Mouse (Mus musculus): ENCODE measurements at regions not wholly inside any gene's neighbourhood (a gene's known extent, or its start where the extent isn't known, plus 50 kb on each side); places are given as distances from the start of the nearest gene placed in this dataset.
"Not testable (repeated sequence)": the region's sequence is repeated elsewhere in the genome, so short reads cannot be mapped to it uniquely, and the experiment has no call there.

DNA sequence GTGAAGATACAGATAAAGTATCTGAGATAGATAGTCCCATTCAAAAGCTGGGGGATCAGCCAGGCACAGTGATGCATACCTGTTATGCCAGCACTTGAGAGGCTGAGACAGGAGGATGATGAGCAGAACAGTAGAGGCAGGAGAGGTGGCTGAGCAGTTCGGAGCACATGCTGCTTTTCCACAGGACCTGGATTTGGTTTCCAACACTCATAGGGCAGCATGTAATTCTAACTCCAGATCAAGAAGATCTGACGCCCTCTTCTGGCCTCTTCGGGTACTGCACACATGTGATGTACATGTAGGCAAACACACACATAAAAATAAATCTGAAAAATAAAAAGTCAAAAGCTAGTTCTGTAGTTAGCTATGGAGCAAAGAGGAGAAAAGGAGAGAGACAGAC, 109.4 kb upstream of the Arid1b start:
- no peak overlapping the region for H3K4me3 ChIP-seq (ENCODE audit: low read depth, low read length)
- H3K9ac ChIP-seq (replicated peaks; ENCODE audit: low read depth, low read length): no peak overlapping the region
- no peaks in the 10 kb centered on the region for H3K9me3 ChIP-seq (ENCODE audit: control insufficient read depth, low read length)
- no peaks in the 10 kb centered on the region for H3K36me3 ChIP-seq (ENCODE audit: control insufficient read depth, insufficient read depth, low read length)
- no peaks in the 10 kb centered on the region for H3K4me1 ChIP-seq (ENCODE audit: control insufficient read depth, insufficient read depth, low read length)
- 81% methylated on average over 3 of the region's 3 CpGs for WGBS
- H3K27me3 ChIP-seq (ENCODE audit: control insufficient read depth, insufficient read depth, low read length): no peaks in the 10 kb centered on the region
- no peak overlapping the region for H3K27ac ChIP-seq (ENCODE audit: low read depth, low read length)
- no peak overlapping the region for H3K4me2 ChIP-seq (ENCODE audit: low read depth, low read length)
- no peak for ATAC-seq (ENCODE audit: low read depth)

DNA sequence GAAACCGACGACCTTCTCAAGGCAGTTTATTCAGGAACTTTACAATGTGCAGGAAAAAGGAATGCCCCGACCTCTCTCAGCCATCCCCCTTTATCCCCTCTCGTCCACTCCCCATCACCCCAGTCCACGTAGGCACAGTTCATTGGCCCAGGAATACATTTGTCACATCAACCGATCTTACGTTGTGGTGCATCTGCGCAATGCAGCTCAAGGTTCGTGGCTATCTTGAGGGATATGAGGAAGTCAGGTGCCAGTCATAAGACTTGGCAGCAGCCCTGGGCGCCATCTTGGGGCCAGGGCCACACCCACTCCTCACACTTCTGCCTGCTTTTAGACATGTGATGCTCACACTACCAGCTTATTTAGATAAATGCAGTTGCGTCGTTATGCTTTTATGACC, 106.8 kb upstream of the Arid1b start:
- H3K27ac ChIP-seq (ENCODE audit: low read depth, low read length): not testable (repeated sequence)

DNA sequence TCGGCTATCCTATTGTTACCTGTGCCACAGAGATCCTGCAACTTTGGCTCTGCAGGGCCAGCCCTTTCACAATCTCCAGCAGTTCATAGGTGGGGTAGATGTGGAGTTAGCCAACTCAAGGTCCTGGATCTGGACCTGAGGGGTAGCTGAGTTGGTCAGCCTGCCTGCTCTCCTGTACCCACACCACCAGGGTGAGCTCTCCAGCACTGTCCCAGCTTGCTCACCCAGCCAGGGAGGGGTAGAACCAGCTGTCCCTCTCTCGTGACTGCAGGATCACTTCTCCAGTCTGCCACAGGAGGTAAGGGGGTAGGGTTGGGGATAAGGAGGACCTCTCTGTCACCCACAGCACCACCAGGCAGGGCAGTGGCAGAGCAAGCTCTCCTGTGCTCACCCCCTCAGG, 104.6 kb upstream of the Arid1b start:
- H3K27me3 ChIP-seq (ENCODE audit: control insufficient read depth, insufficient read depth, low read length): no peaks in the 10 kb centered on the region
- WGBS: 72% methylated on average over 2 of the region's 2 CpGs
- no peaks in the 10 kb centered on the region for H3K9me3 ChIP-seq (ENCODE audit: control insufficient read depth, low read length)
- H3K9ac ChIP-seq (replicated peaks; ENCODE audit: low read depth, low read length): no peak overlapping the region
- no peak overlapping the region for H3K4me3 ChIP-seq (ENCODE audit: low read depth, low read length)
- H3K36me3 ChIP-seq (ENCODE audit: control insufficient read depth, insufficient read depth, low read length): no peaks in the 10 kb centered on the region
- H3K27ac ChIP-seq (ENCODE audit: low read depth, low read length): no peak overlapping the region
- ATAC-seq (ENCODE audit: low read depth): no peak
- H3K4me1 ChIP-seq (ENCODE audit: control insufficient read depth, insufficient read depth, low read length): no peaks in the 10 kb centered on the region
- no peak overlapping the region for H3K4me2 ChIP-seq (ENCODE audit: low read depth, low read length)

More for the DNA sequence above, 106.8 kb upstream of the Arid1b start:
- H3K4me1 ChIP-seq (ENCODE audit: control insufficient read depth, insufficient read depth, low read length); H3K9ac ChIP-seq (replicated peaks; ENCODE audit: low read depth, low read length); H3K4me3 ChIP-seq (ENCODE audit: low read depth, low read length); H3K27me3 ChIP-seq (ENCODE audit: control insufficient read depth, insufficient read depth, low read length); H3K4me2 ChIP-seq (ENCODE audit: low read depth, low read length); H3K36me3 ChIP-seq (ENCODE audit: control insufficient read depth, insufficient read depth, low read length); H3K9me3 ChIP-seq (ENCODE audit: control insufficient read depth, low read length); ATAC-seq (ENCODE audit: low read depth): not testable (repeated sequence)
- 91% methylated on average over 12 of the region's 12 CpGs for WGBS

DNA sequence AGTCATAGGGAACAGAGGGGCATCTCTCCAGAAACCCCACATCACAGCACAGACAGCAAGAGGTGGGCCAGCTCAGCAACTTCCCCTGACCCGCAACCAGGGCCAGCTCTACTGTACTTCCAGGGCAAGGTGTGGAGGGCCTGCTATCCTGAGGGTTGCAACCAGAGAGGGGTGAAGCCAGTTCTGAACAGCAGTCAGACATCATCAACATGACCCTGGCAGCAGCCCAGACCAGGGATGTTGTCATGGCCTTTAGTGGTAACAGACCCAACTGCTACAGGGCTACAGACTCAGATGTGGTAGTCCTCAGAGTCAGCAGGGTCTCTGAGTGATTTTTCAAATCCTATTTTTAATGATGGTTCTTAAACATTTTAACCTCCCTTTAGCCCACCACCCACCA, 104.0 kb upstream of the Arid1b start:
- 94% methylated on average over 1 of the region's 1 CpGs for WGBS
- Histone ChIP-seq H3K9me3 (ENCODE audit: control insufficient read depth, low read length) (no peaks in the 10 kb centered on the region), H3K9ac (replicated peaks; ENCODE audit: low read depth, low read length) (no peak overlapping the region), H3K27ac (ENCODE audit: low read depth, low read length) (no peak overlapping the region), H3K4me1 (ENCODE audit: control insufficient read depth, insufficient read depth, low read length) (no peaks in the 10 kb centered on the region), H3K27me3 (ENCODE audit: control insufficient read depth, insufficient read depth, low read length) (no peaks in the 10 kb centered on the region), H3K4me2 (ENCODE audit: low read depth, low read length) (no peak overlapping the region), H3K4me3 (ENCODE audit: low read depth, low read length) (no peak overlapping the region), H3K36me3 (ENCODE audit: control insufficient read depth, insufficient read depth, low read length) (no peaks in the 10 kb centered on the region)
- ATAC-seq (ENCODE audit: low read depth): no peak

DNA sequence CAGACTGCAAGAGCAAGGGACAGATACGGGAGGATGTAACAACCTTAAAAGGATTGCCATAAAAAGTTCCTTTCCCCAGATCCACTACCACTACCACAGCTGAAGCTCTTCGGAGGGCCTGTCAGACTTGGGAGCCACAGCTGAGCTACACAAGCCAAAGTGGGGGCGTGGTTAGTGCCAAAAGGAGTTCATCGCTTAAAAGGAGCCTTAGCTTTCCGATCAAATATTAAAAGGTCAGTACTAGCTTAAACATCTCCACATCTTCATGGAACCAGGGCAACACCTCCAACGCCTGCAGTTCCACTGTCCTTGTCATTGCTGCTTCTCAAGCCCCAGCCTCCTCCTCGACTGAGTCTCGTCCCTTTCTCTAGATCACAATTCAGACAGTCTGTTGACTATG, 102.6 kb upstream of the Arid1b start:
- ATAC-seq (ENCODE audit: low read depth): no peak
- Histone ChIP-seq H3K9ac (replicated peaks; ENCODE audit: low read depth, low read length) (no peak overlapping the region), H3K27ac (ENCODE audit: low read depth, low read length) (no peak overlapping the region), H3K36me3 (ENCODE audit: control insufficient read depth, insufficient read depth, low read length) (no peaks in the 10 kb centered on the region), H3K4me1 (ENCODE audit: control insufficient read depth, insufficient read depth, low read length) (no peaks in the 10 kb centered on the region), H3K4me3 (ENCODE audit: low read depth, low read length) (no peak overlapping the region), H3K4me2 (ENCODE audit: low read depth, low read length) (no peak overlapping the region), H3K9me3 (ENCODE audit: control insufficient read depth, low read length) (no peaks in the 10 kb centered on the region), H3K27me3 (ENCODE audit: control insufficient read depth, insufficient read depth, low read length) (no peaks in the 10 kb centered on the region)
- 93% methylated on average over 8 of the region's 8 CpGs for WGBS

DNA sequence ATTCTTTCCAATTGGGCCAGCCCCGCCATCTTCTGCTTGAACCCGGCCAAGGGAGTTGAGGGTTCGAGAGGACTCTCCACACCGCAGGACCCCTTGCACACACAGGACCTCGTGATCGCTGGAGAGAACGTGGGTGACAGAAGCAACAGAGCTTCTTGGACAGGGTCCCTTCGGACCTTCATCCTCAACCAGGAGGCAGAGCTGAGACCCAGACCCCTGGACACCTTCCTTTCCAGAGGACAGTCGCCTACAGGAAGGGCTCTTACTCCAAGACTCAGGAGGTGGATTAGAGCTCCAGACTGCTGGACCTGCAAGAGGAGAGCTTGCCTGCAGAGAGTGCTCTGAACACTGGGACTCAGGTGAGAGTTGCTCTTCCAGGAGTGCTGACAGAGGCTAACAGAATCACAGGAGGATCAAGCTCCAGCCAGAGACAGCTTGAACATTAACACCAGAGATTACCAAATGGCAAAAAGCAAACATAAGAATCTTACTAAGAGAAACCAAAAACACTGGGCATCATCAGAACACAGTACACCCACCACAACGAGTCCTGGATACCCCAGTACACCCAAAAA, 99.3 kb upstream of the Arid1b start:
- H3K4me2 ChIP-seq (ENCODE audit: low read depth, low read length); H3K9ac ChIP-seq (replicated peaks; ENCODE audit: low read depth, low read length); H3K4me3 ChIP-seq (ENCODE audit: low read depth, low read length); H3K27ac ChIP-seq (ENCODE audit: low read depth, low read length); H3K27me3 ChIP-seq (ENCODE audit: control insufficient read depth, insufficient read depth, low read length); H3K36me3 ChIP-seq (ENCODE audit: control insufficient read depth, insufficient read depth, low read length); H3K4me1 ChIP-seq (ENCODE audit: control insufficient read depth, insufficient read depth, low read length); H3K9me3 ChIP-seq (ENCODE audit: control insufficient read depth, low read length); ATAC-seq (ENCODE audit: low read depth): not testable (repeated sequence)
- 91% methylated on average over 10 of the region's 10 CpGs for WGBS

DNA sequence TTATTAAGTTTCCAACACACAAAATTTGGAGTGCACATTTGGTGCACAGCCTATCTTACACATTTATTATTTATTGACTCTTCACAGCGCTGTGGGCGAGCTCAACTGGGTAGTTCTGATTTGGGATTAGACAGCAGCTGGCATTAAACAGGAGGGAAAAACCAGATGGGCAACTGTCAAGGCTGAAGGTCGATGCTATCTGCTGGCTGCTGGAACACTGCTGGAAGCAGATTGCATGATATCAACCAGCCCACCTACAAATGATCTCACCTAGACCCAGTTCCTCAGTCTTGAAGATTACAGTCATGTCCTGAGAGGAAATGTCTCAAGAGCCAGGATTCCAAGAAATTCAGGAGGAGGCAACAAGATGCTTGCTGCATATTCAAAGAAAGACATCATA, 91.0 kb upstream of the Arid1b start:
- no peaks in the 10 kb centered on the region for H3K9me3 ChIP-seq (ENCODE audit: control insufficient read depth, low read length)
- H3K36me3 ChIP-seq (ENCODE audit: control insufficient read depth, insufficient read depth, low read length): no peaks in the 10 kb centered on the region
- peaks cover 4% of the 10 kb centered on the region; the same call in 1 of the 2 replicates for H3K4me1 ChIP-seq (ENCODE audit: control insufficient read depth, insufficient read depth, low read length)
- H3K4me2 ChIP-seq (ENCODE audit: low read depth, low read length): no peak overlapping the region
- H3K27ac ChIP-seq (ENCODE audit: low read depth, low read length): no peak overlapping the region
- no peak for ATAC-seq (ENCODE audit: low read depth)
- no peak overlapping the region for H3K4me3 ChIP-seq (ENCODE audit: low read depth, low read length)
- no peak overlapping the region for H3K9ac ChIP-seq (replicated peaks; ENCODE audit: low read depth, low read length)
- 65% methylated on average over 3 of the region's 3 CpGs for WGBS
- H3K27me3 ChIP-seq (ENCODE audit: control insufficient read depth, insufficient read depth, low read length): no peaks in the 10 kb centered on the region

DNA sequence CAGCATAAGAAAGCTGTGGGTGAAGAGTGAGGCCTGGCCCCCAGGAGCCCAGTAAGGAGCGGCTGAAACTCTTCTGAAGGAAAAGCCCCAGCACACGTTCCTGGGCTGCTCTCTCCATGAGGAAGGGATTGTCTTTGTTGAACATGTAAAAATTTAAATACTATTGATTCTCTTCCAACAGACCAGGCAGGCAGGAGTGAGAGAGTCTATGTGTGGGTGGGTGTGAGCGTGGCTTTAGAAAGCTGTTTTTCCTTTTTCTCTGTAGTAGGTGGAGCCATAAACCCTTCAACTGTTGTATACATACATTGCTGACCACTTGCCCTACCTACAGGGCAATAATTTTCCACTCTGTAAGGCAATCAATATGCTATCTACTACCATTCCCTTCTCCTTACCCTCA, 87.6 kb upstream of the Arid1b start:
- H3K27me3 ChIP-seq (ENCODE audit: control insufficient read depth, insufficient read depth, low read length): no peaks in the 10 kb centered on the region
- no peak for ATAC-seq (ENCODE audit: low read depth)
- no peaks in the 10 kb centered on the region for H3K9me3 ChIP-seq (ENCODE audit: control insufficient read depth, low read length)
- peak overlapping the region; percentile 80; the same call in 1 of the 2 replicates for H3K9ac ChIP-seq (replicated peaks; ENCODE audit: low read depth, low read length)
- H3K4me3 ChIP-seq (ENCODE audit: low read depth, low read length): no peak overlapping the region
- H3K4me1 ChIP-seq (ENCODE audit: control insufficient read depth, insufficient read depth, low read length): peaks cover 4% of the 10 kb centered on the region; the same call in 1 of the 2 replicates
- 20% methylated on average over 3 of the region's 3 CpGs for WGBS
- peak overlapping the region; percentile 73; the same call in 1 of the 2 replicates for H3K4me2 ChIP-seq (ENCODE audit: low read depth, low read length)
- peak overlapping the region; percentile 99 for H3K27ac ChIP-seq (ENCODE audit: low read depth, low read length)
- no peaks in the 10 kb centered on the region for H3K36me3 ChIP-seq (ENCODE audit: control insufficient read depth, insufficient read depth, low read length)

DNA sequence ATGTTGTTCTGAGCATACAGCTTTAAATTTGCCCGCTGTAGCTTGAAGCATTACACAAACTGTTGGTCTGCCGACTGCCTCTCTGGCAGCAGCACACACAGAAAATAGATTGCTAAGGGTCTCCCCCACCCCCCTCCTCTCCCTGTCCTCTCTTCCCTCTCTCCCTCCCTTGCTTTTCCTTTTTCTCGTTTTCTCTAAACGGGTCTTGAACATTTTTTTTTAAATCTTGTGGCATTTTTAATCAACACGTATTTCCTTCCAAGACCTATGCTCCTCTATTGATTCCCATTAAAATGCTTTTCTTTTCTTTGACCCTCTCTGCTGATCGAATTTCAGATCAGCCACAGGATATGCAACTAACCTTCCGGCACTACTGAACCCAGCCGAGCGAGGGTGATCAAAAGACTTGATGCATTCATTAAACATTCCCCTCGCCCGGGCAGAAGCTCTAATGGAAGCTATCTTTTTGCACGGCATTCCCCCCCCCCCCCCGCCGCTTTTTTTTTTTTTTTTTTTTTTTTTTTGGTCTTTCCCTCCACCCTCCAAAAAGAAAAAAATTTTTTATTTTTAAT, 86.9 kb upstream of the Arid1b start:
- Histone ChIP-seq H3K9me3 (ENCODE audit: control insufficient read depth, low read length) (no peaks in the 10 kb centered on the region), H3K4me3 (ENCODE audit: low read depth, low read length) (peak overlapping the region; percentile 51), H3K36me3 (ENCODE audit: control insufficient read depth, insufficient read depth, low read length) (no peaks in the 10 kb centered on the region), H3K4me2 (ENCODE audit: low read depth, low read length) (peak overlapping the region; percentile 73), H3K27ac (ENCODE audit: low read depth, low read length) (peak overlapping the region; percentile 99), H3K27me3 (ENCODE audit: control insufficient read depth, insufficient read depth, low read length) (no peaks in the 10 kb centered on the region), H3K9ac (replicated peaks; ENCODE audit: low read depth, low read length) (peak overlapping the region; percentile 80), H3K4me1 (ENCODE audit: control insufficient read depth, insufficient read depth, low read length) (peaks cover 4% of the 10 kb centered on the region; the same call in 1 of the 2 replicates)
- WGBS: under 1% methylated on average over 14 of the region's 14 CpGs
- ATAC-seq (ENCODE audit: low read depth): peak; percentile 70

Measured in neural tube, embryonic 14.5 days (tissue).